Mouse (Mus musculus) lung, embryonic 14.5 days (tissue): ENCODE data around the gene Calr3. TPM values are rescaled to one million over a fixed set of nuclear protein-coding genes. Genes with fewer than 3 reads are reported as not detected.

Experiments
- ATAC-seq: fragments of 200-750 bp; cut with Nextera tagmentation; 2 replicates; pipeline ENCODE4 v1.8.0; 2017; ENCODE audit warnings: mild to moderate bottlenecking, moderate TSS enrichment, moderate library complexity; ENCODE audit not compliant: insufficient read depth
- DNase-seq: peaks from one replicate; pipeline ENCODE4 v3.0.0-alpha.2; 2015
- H3K27ac ChIP-seq: fragments of 300-500 bp; sonication (generic); 2 replicates; pipeline ENCODE4 v1.5.1; 2014; ENCODE audit warnings: low read depth, mild to moderate bottlenecking, moderate library complexity
- H3K27me3 ChIP-seq: fragments of 300-500 bp; sonication (generic); 2 replicates; pipeline ENCODE4 v1.6.1; 2014; ENCODE audit warnings: low read length, control low read depth; ENCODE audit not compliant: insufficient read depth
- H3K36me3 ChIP-seq: fragments of 300-500 bp; sonication (generic); 2 replicates; pipeline ENCODE4 v1.6.1; 2014; ENCODE audit warnings: control low read depth; ENCODE audit not compliant: insufficient read depth
- H3K4me1 ChIP-seq: fragments of 300-500 bp; sonication (generic); 2 replicates; pipeline ENCODE4 v1.6.1; 2014; ENCODE audit warnings: antibody characterized with exemption, control low read depth; ENCODE audit not compliant: insufficient read depth
- H3K4me2 ChIP-seq: fragments of 300-500 bp; sonication (generic); 2 replicates; pipeline ENCODE4 v1.6.1; 2014; ENCODE audit warnings: mild to moderate bottlenecking
- H3K4me3 ChIP-seq: fragments of 300-500 bp; sonication (generic); 2 replicates; pipeline ENCODE4 v1.5.1; 2014; ENCODE audit warnings: low read depth, low read length
- H3K9ac ChIP-seq: fragments of 300-500 bp; sonication (generic); 2 replicates; pipeline ENCODE4 v1.6.1; 2014
- H3K9me3 ChIP-seq: fragments of 300-500 bp; sonication (generic); 2 replicates; pipeline ENCODE4 v1.6.1; 2016; ENCODE audit warnings: low read depth, low read length, control low read depth
- CTCF ChIP-seq: IDR thresholded peaks from 2 replicates; pipeline ENCODE4 v1.5.1; 2016; ENCODE audit warnings: antibody characterized with exemption, low read depth
- WGBS: fragments of 180-500 bp; shearing (Covaris S2); extraction: QIAGEN DNeasy Blood & Tissue Kit; methylation state at CpG from one replicate; pipeline ENCODE4 v1.1.7; 2014; 5-methylcytosine and 5-hydroxymethylcytosine counted together
- polyA plus RNA-seq: library from polyadenylated mRNA; unstranded; fragments of >200 nt; fragmentation: Nextera tagmentation; extraction: Ambion mirVana; gene quantifications from 2 replicates; pipeline ENCODE4 v1.2.1, GENCODE M21; 2014

Gene Calr3
- polyA plus RNA-seq, 1 experiment from 2014 or later, result 1.9 TPM

GRCm38 (mm10) chr8:72485456-72486199, 42.0 kb upstream of the Calr3 start:
- peak; percentile 64 for ATAC-seq
- H3K36me3 ChIP-seq, result peaks cover 85% of the 10 kb centered on the region

GRCm38 (mm10) chr8:72474826-72475546, 31.3 kb upstream of the Calr3 start, which contains the start of gene Cherp:
Gene Cherp, minus strand, starts transcription at chr8:72475226.
- H3K27me3 ChIP-seq, result no peaks in the 10 kb centered on the region
- H3K9ac ChIP-seq, result peak within 1 kb of the TSS; percentile 84
- H3K36me3 ChIP-seq, result peaks cover 35% of the 10 kb centered on the region
- peak within 1 kb of the TSS; percentile 92 for H3K27ac ChIP-seq
- DNase-seq (peak; percentile 99), ATAC-seq (peak; percentile 97)
- H3K4me3 ChIP-seq, result peak within 1 kb of the TSS; percentile 88
- TF ChIP-seq CTCF, result no peak
- H3K4me2 ChIP-seq, result peak within 1 kb of the TSS; percentile 98
- no peaks in the 10 kb centered on the region for H3K9me3 ChIP-seq
- under 1% methylated on average over 80 of the region's 80 CpGs for WGBS
- no peaks in the 10 kb centered on the region; the same call in 1 of the 2 replicates for H3K4me1 ChIP-seq

More at GRCm38 (mm10) chr8:72485456-72486199, 42.0 kb upstream of the Calr3 start:
- Histone ChIP-seq H3K4me3 (no peak overlapping the region), H3K27ac (no peak overlapping the region; the same call in 1 of the 2 replicates), H3K27me3 (no peaks in the 10 kb centered on the region), H3K4me2 (no peak overlapping the region), H3K4me1 (no peaks in the 10 kb centered on the region), H3K9me3 (no peaks in the 10 kb centered on the region), H3K9ac (no peak overlapping the region)
- 68% methylated on average over 6 of the region's 6 CpGs for WGBS
- peak; percentile 82 for DNase-seq
- no peak; the same call in 1 of the 2 replicates for TF ChIP-seq CTCF

GRCm38 (mm10) chr8:72470684-72471083, 27.0 kb upstream of the Calr3 start:
- DNase-seq (no peak), ATAC-seq (no peak)
- peaks cover 78% of the 10 kb centered on the region for H3K36me3 ChIP-seq
- H3K27me3 ChIP-seq, result no peaks in the 10 kb centered on the region
- no peak overlapping the region for H3K9ac ChIP-seq
- no peaks in the 10 kb centered on the region for H3K9me3 ChIP-seq
- no peaks in the 10 kb centered on the region; the same call in 1 of the 2 replicates for H3K4me1 ChIP-seq
- no peak for TF ChIP-seq CTCF
- no peak overlapping the region for H3K27ac ChIP-seq
- no peak overlapping the region for H3K4me3 ChIP-seq
- no peak overlapping the region for H3K4me2 ChIP-seq
- 93% methylated on average over 7 of the region's 7 CpGs for WGBS

GRCm38 (mm10) chr8:72469984-72470383, 26.3 kb upstream of the Calr3 start:
- WGBS, result 87% methylated on average over 8 of the region's 8 CpGs
- H3K36me3 ChIP-seq, result peaks cover 85% of the 10 kb centered on the region

GRCm38 (mm10) chr8:72469243-72469642, 25.6 kb upstream of the Calr3 start:
- Histone ChIP-seq H3K9me3 (no peaks in the 10 kb centered on the region), H3K27ac (no peak overlapping the region), H3K4me3 (no peak overlapping the region), H3K27me3 (no peaks in the 10 kb centered on the region), H3K9ac (no peak overlapping the region), H3K36me3 (peaks cover 92% of the 10 kb centered on the region), H3K4me1 (no peaks in the 10 kb centered on the region; the same call in 1 of the 2 replicates), H3K4me2 (no peak overlapping the region)
- 94% methylated on average over 2 of the region's 2 CpGs for WGBS
- no peak for TF ChIP-seq CTCF
- DNase-seq (no peak), ATAC-seq (no peak)

More at GRCm38 (mm10) chr8:72469984-72470383, 26.3 kb upstream of the Calr3 start:
- no peak overlapping the region for H3K9ac ChIP-seq
- no peak overlapping the region for H3K4me3 ChIP-seq
- H3K4me1 ChIP-seq, result no peaks in the 10 kb centered on the region; the same call in 1 of the 2 replicates
- H3K27me3 ChIP-seq, result no peaks in the 10 kb centered on the region
- H3K4me2 ChIP-seq, result no peak overlapping the region
- no peak for TF ChIP-seq CTCF
- ATAC-seq (no peak), DNase-seq (no peak)
- H3K27ac ChIP-seq, result no peak overlapping the region
- H3K9me3 ChIP-seq, result no peaks in the 10 kb centered on the region

- TF ChIP-seq CTCF, result no peak
- 93% methylated on average over 10 of the region's 10 CpGs for WGBS
These were observed 20.5 kb upstream of the Calr3 start for GRCm38 (mm10) chr8:72464211-72464610.

GRCm38 (mm10) chr8:72459881-72460533, 16.3 kb upstream of the Calr3 start:
- ATAC-seq (no peak), DNase-seq (no peak)
- Histone ChIP-seq H3K27ac (no peak overlapping the region), H3K4me1 (no peaks in the 10 kb centered on the region), H3K4me3 (no peak overlapping the region), H3K4me2 (no peak overlapping the region), H3K36me3 (peaks cover 78% of the 10 kb centered on the region), H3K9me3 (no peaks in the 10 kb centered on the region), H3K27me3 (no peaks in the 10 kb centered on the region), H3K9ac (no peak overlapping the region)
- WGBS, result 85% methylated on average over 4 of the region's 4 CpGs
- no peak for TF ChIP-seq CTCF

More at GRCm38 (mm10) chr8:72464211-72464610, 20.5 kb upstream of the Calr3 start:
- no peak overlapping the region for H3K4me3 ChIP-seq
- no peak overlapping the region for H3K9ac ChIP-seq
- peaks cover 99% of the 10 kb centered on the region for H3K36me3 ChIP-seq
- no peaks in the 10 kb centered on the region for H3K9me3 ChIP-seq
- no peak overlapping the region for H3K4me2 ChIP-seq
- ATAC-seq (no peak), DNase-seq (no peak)
- no peaks in the 10 kb centered on the region for H3K27me3 ChIP-seq
- H3K4me1 ChIP-seq, result no peaks in the 10 kb centered on the region
- H3K27ac ChIP-seq, result no peak overlapping the region
